ENCODE assay signal across 13 mouse cellular contexts in genomic region chr10:114509186-114509585, GRCm38 (mm10).
"Had no signal": no experiment of that assay in that cellular context is flagged by ENCODE, and none has a peak within 500 bp of the region (broad histone marks: within the 10 kb centered on the region; RNA-seq: fewer than 3 reads in every experiment).

No protein-coding gene starts in this region.

- ATAC-seq: liver, postnatal 0 days; lung, postnatal 0 days; midbrain, embryonic 16.5 days had no signal

- DNase-seq: liver, embryonic 13.5 days; liver, postnatal 0 days; lung, adult 2 months; lung, postnatal 14 days; lung, postnatal 36 days; midbrain, embryonic 14.5 days; retina, postnatal 1 day; spleen, adult 18-20 months; thymus, adult 2 months; thymus, postnatal 25 days; thymus, postnatal 4 days had no signal
